Mouse (Mus musculus) urinary bladder, postnatal 0 days (tissue): Measurements from ENCODE around the gene Chpf. TPM values are rescaled to one million over a fixed set of nuclear protein-coding genes. Genes with fewer than 3 reads are reported as not detected.

Source experiments
- polyA plus RNA-seq: library from polyadenylated mRNA; unstranded; fragments of >200 nt; fragmentation: Nextera tagmentation; extraction: Ambion mirVana; gene quantifications from 2 replicates; pipeline ENCODE4 v1.2.1, GENCODE M21; 2015

Gene Chpf
- 45.4 and 46.4 TPM in 2 replicates for polyA plus RNA-seq

DNA sequence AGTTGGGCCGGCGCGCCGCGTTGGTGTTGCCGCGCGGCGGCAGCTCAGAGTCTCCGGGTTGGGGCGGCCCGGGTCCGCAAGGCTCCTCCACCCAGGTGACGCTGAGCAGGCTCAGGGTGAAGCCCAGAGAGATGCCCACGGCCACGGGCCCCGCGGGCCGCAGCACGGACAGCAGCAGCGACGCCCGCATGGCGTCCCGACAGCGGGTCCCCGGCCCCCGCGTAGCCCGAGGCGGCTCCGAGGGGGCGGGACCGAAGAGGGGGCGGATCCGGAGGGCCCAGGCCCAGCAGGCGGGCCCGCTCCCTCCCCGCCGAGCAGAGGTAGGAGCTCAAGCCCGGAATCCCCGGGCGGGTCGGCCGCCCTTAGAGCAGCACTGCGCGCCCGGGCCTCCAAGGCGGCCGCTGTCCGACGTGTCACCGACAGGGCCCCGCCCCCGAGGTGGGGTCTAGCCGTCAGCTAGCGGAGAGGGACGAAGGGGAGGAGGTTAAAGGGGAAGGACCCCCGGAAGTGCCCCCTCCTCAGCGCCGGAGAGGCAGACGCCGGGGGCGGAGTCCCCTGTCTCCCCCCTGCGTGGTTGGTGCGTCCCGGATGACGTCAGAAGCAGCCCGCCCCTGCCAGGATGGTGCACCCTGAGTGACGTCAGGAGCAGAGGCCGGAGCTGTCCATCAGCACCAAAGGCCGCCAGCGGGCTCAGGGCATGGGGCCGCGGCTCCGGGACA, at the start of gene Chpf, which contains the start of gene Tmem198:
Gene Chpf, minus strand, starts transcription at position 392 of the 719 bp plus-strand sequence.
Gene Tmem198, plus strand, starts transcription at position 617 of the 719 bp plus-strand sequence.

DNA sequence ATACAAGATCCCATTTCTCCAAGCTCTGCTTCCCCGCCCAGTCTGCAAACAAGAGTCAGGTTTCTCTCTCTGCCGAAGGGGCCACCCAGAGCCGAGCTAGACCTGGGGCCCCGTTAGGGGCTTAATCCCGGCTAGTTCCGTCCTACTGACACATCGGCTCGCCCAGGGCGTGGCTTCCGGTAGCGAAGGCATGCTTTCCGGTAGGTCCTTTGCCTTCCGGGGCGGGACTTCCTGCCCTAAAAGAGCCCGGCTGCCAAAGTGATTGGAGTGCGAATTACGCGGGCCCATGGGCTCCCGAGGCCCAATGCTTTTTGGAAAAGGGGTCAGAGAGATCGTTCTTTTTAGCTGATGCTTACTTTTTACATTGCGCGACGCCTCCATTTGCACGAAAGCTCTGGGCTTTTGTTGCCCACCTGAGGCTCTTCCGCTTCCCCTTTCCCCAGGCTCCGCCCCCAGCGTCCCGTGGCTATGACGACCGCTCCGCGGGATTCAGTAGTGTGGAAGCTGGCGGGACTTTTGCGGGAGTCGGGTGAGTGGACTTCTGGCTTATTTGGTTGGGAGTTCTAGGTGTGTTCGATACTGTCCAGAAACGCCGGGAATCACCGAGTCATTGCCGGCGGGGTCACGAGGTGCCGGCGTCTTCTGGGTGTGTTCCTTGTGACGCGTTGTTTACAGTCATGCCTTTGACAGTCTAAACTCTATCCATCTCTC, 42.4 kb upstream of the Chpf start, which contains the start of gene Stk11ip:
Gene Stk11ip, plus strand, starts transcription at position 209 of the 711 bp plus-strand sequence.

GRCm38 (mm10) chr1:75507006-75507405, 27.9 kb upstream of the Chpf start, which contains the start of gene Inha:
TSS of gene Inha (plus strand) at chr1:75507077.

DNA sequence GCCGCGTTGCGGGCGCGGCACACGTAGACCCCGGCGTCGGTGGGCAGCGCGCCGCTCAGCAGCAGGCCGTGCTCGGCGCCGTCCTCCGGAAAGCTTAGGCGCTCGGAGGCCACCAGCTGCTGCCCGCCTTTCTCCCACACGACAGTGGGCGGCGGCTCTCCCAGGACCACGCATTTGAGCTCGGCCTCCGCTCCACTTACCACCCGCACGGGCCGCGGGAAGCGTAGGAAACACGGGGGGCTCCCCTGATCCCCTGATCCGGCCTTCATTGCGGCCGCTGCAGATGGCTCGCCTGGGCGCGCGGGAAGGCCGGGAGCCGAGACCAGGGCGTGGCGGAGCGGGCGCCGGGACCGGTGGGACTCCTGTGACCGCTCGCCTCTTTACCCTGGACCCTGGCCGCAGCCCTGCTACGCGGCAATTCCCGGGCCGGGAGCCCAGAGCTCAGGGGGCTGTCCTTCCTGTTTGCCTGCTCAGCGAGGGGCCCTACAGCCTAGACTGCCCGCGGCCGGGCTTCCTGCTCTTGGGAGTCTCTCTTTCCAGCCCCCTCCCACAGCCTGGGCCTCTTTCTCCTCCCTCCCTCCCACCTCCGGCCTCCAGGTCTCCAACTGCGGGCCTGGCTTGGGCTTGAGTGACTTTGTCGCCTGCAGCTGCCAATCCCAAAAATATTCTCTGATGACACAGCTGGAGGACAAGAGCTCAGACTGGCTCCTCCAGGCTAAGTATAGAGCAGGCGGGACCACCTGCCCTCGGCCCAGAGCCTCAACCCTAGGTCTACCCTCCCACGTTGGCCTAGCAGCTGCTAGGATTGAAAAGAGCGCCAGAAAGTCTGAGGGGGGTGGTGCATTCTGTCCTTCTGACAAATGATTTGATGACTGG, 27.1 kb upstream of the Chpf start, which contains the start of gene Obsl1:
Gene Obsl1, minus strand, starts transcription at position 497 of the 876 bp plus-strand sequence.

GRCm38 (mm10) chr1:75450314-75451005, 28.6 kb downstream of the Chpf start, which contains the start of gene Asic4:
TSS of gene Asic4 (plus strand) at chr1:75450436.

DNA sequence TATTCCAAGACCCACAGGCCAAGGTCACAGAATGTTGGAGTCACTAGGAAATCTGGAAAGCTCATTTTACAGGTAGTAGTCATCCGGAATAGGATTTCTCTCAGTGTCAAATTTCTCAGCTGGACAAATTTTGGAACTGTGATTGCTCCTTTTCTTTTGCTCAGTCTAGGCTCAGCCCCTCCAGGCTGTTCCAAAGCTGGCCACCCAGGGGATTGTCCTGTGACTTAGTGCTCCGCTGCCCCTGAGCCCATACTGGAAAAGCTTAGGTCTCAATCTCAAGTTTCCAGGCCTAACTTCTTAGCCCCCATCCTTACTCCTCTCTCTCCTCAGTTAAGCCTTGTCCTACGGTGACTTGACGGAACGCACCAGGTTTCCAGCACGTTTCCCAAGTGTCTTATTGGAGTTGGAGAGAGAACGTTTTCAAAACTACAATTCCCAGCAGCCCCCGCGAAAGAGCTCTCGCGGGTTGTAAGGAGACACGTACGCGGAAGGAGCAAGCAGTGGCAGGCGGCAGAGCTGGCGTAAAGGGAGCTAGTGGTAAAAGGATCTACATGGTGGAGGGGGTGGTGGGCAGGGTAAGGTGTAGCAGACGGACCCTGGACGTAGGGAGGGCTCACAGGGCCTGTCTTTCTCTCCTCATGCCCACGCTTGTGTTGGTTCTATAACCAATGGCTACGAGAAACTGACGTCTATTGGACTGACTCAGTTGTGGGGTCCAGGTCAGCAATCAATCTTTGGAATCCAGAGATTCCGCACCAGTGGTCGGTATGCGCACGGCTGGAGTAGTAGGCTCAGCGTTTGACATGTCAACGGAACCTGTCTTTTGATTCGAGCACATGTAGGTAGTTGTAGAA, 43.4 kb downstream of the Chpf start, which contains the start of gene Gmppa:
Gene Gmppa, plus strand, starts transcription at position 456 of the 854 bp plus-strand sequence.

Other genes with a start within 250 kb of the Chpf start
- gene A630095N17Rik, start 247.2 kb downstream of the Chpf start, polyA plus RNA-seq: not detected in 2 replicates
- gene Dnajb2, start 242.9 kb downstream of the Chpf start, polyA plus RNA-seq: 20.6 and 27.3 TPM in 2 replicates
- 0.30 TPM in 2 replicates for gene Ptprn, start 214.8 kb downstream of the Chpf start, polyA plus RNA-seq
- gene Resp18, start 200.9 kb downstream of the Chpf start, polyA plus RNA-seq: 0.29 TPM in 1 of 2 replicates, not detected in the other
- 153 and 154 TPM in 2 replicates for gene Dnpep, start 161.3 kb downstream of the Chpf start, polyA plus RNA-seq
- 2,029 and 2,461 TPM in 2 replicates for gene Des, start 119.0 kb downstream of the Chpf start, polyA plus RNA-seq
- 51.1 and 53.5 TPM in 2 replicates for gene Speg, start 104.0 kb downstream of the Chpf start, polyA plus RNA-seq
- gene Gmppa, start 43.4 kb downstream of the Chpf start, polyA plus RNA-seq: 89.2 and 102 TPM in 2 replicates
- gene Asic4, start 28.9 kb downstream of the Chpf start, polyA plus RNA-seq: 0.33 and 0.40 TPM in 2 replicates
- 1.1 and 1.4 TPM in 2 replicates for gene Tmem198, start 225 bp upstream of the Chpf start, polyA plus RNA-seq
- 28.7 and 29.1 TPM in 2 replicates for gene Obsl1, start 27.1 kb upstream of the Chpf start, polyA plus RNA-seq
- gene Inha, start 27.8 kb upstream of the Chpf start, polyA plus RNA-seq: 5.0 and 6.0 TPM in 2 replicates
- 7.6 and 8.2 TPM in 2 replicates for gene Stk11ip, start 42.2 kb upstream of the Chpf start, polyA plus RNA-seq
- gene Slc4a3, start 67.0 kb upstream of the Chpf start, polyA plus RNA-seq: 25.2 and 29.3 TPM in 2 replicates